Mouse (Mus musculus): Measurements from ENCODE around the gene Piwil1. TPM values are rescaled to one million over a fixed set of nuclear protein-coding genes. Genes with fewer than 3 reads are reported as not detected.

Gene Piwil1
- total RNA-seq, 1 experiment from 2014 or later, result not detected

DNA sequence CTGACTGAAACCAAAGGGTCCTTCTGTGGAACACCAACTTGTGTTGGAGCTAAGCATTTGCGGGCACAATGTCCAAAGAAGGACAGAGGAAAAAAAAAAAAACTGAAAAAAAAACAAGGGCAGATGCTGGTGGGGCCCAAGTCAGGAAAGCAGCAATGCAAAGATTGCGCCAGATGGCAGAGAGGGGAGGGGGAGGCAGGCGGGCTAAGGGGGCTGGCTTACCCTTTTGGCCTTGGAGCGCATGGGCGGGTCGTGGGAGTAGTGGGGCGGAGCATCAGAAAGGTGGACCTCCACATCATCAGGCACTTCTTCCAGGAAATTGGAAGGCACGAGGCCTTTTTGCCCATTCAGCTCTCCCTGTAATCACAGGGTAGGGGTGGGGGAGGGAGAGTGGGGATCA lies 58.8 kb downstream of the Piwil1 start:
- no peak for ATAC-seq (replicated peaks in 1 of 2; ENCODE audit: insufficient read depth in 1 of 2, low FRiP score in 2 of 2, low TSS enrichment in 1 of 2, low read depth in 1 of 2, poor library complexity in 2 of 2, severe bottlenecking in 2 of 2)

DNA sequence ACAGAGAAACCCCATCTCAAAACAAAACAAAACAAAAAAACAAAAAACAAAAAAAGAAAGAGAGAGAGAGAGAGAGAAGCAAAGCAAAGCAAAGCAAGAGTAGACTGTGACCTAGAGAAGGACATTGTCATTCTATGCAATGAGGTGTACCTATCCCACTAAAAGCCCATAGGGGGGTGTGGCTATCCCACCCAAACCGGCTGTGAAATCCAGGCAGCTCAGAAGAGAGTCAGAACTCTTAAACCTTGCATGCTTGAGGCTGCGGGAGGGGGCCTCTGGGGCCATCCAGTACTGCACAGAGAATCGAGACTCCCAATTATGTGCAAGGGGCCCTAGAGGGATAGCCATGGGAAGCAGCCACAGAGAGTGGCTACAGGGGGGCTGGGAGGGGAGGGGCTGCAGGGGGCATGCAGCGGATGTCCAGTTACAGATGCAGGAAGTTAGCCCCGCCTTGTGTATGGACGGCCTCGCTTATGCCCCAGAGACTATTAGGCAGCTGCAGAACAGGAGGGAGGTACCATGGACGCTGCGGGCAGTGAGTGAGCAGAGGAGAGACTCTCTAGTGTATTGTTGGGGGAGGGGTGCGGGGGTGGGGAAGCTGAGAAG lies 66.8 kb downstream of the Piwil1 start:
- no peak for ATAC-seq (replicated peaks in 1 of 2; ENCODE audit: insufficient read depth in 1 of 2, low FRiP score in 2 of 2, low TSS enrichment in 1 of 2, low read depth in 1 of 2, poor library complexity in 2 of 2, severe bottlenecking in 2 of 2)

DNA sequence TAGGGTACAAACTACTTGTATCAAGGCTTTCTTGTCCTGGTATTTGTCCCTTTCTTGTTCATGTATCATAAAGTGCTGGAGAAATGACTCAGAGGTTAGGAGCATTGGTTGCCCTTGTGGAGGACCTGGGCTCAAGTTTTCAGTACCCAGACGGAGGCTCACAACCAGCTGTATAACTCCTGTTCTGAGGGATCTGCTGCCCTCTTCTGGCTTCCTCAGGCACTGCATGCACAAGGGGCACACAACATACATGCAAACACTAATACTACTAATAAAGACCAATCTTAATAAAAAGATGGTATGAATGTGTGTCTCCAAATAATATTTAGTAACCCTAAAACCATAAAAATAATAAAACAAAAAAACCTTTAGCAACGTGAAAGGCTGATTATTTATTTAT lies 74.1 kb downstream of the Piwil1 start:
- no peak for ATAC-seq (replicated peaks in 1 of 2; ENCODE audit: insufficient read depth in 1 of 2, low FRiP score in 2 of 2, low TSS enrichment in 1 of 2, low read depth in 1 of 2, poor library complexity in 2 of 2, severe bottlenecking in 2 of 2)

DNA sequence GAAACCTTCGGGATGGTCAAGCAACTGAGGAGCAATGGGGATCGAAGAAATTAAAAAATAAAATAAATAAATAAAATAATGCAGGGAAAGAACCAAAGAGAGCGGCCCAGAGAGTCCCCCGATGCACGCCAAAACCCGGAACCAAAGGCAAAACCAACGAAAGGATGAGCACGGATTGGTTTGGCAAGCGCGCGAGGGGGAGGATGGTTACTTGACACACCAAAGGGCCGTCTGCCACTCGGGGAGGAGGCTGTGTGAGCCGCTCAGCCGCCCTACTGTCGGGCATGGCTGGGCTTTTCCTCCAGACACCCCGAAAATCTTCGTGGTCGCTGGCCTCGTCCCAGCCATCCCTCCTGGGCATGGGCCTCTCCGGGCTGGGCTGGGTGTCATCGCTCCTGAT lies 79.3 kb downstream of the Piwil1 start:
- ATAC-seq (replicated peaks in 1 of 2; ENCODE audit: insufficient read depth in 1 of 2, low FRiP score in 2 of 2, low TSS enrichment in 1 of 2, low read depth in 1 of 2, poor library complexity in 2 of 2, severe bottlenecking in 2 of 2), result no peak

DNA sequence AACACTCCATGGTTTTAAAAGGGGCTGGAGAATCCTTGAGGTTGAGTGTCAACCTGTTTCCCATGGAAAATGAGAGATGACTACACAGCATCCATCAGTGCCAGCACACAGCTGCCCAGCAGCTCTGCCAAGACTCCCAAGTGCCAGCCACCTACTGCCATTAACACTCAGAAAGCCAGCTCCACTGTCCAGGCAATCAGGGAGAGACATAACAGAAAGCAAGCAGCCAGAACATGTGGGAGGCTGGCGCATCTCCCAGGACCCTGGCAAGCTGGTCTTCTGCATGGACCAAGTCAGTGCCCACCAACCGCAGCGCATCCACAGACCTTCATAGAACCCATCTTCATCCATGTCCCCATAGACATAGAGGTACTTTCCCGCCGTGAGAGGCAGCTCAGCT lies 98.3 kb downstream of the Piwil1 start:
- ATAC-seq (replicated peaks in 1 of 2; ENCODE audit: insufficient read depth in 1 of 2, low FRiP score in 2 of 2, low TSS enrichment in 1 of 2, low read depth in 1 of 2, poor library complexity in 2 of 2, severe bottlenecking in 2 of 2), result no peak

Other genes starting within 250 kb of the Piwil1 start
- gene Fzd10, start 101.7 kb upstream of the Piwil1 start, total RNA-seq (2017), result not detected in 2 replicates

Data from hematopoietic stem cell, adult 5-6 weeks (primary cell).